Mouse (Mus musculus) splenic B cell, adult 2 months (primary cell): ENCODE measurements at regions not wholly inside any gene's neighbourhood (a gene's known extent, or its start where the extent isn't known, plus 50 kb on each side); places are given as distances from the start of the nearest gene placed in this dataset.

Source experiments
- DNase-seq: peaks from one replicate; pipeline ENCODE4 v3.0.0-alpha.2; 2011; ENCODE audit warnings: low read depth, low spot score
- H3K27me3 ChIP-seq: 2 replicates; pipeline ENCODE4 v1.6.1; 2012; ENCODE audit warnings: mild to moderate bottlenecking, low read length, moderate library complexity, mixed read lengths; ENCODE audit not compliant: control insufficient read depth, poor library complexity, insufficient read depth, severe bottlenecking
- H3K36me3 ChIP-seq: 2 replicates; pipeline ENCODE4 v1.6.1; 2012; ENCODE audit warnings: mild to moderate bottlenecking, low read length, moderate library complexity, mixed read lengths; ENCODE audit not compliant: control insufficient read depth, poor library complexity, insufficient read depth, severe bottlenecking

DNA sequence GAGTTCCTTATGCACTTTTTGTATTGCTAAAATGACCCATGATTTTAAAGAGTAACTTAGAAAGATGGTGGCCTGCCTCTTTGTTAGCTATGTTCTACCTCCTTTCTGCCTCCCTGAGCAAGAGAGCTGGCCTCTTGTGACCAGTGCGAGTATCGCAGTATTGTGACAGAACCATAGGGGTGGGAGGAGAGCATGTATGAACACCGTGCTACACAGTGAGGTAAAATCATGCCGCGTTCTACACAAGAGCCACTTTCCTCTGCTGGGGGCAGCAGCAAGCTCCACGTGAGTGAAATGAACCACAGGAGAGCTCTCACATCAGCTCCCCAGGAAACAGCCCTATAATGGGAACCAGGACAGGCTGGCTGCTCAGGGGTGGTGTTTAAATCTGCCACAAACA is 216.9 kb upstream of the Klf14 start:
- DNase-seq, result no peak
- no peaks in the 10 kb centered on the region for H3K27me3 ChIP-seq
- peaks cover 15% of the 10 kb centered on the region; the same call in 1 of the 2 replicates for H3K36me3 ChIP-seq

DNA sequence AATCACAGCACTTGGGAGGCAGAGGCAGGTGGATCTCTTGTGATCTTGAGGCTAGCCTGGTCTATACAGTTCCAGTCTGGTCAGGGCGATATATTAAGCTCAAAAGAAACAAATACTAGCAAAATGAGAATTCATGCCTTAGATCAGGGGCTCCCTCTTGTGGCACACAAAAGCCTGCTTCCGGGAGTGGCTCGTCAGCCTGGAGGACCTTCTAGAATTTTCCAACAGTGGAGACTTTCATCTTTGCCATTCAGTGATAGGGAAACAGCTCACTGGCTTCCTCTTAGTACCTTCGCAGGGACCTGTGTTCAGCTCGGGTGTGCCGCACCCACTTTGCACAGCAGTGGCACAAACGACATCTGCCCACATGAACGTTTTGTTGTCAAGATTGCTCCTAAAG is 217.5 kb upstream of the Klf14 start:
- peak; percentile 80 for DNase-seq
- no peaks in the 10 kb centered on the region for H3K27me3 ChIP-seq
- peaks cover 13% of the 10 kb centered on the region; the same call in 1 of the 2 replicates for H3K36me3 ChIP-seq

DNA sequence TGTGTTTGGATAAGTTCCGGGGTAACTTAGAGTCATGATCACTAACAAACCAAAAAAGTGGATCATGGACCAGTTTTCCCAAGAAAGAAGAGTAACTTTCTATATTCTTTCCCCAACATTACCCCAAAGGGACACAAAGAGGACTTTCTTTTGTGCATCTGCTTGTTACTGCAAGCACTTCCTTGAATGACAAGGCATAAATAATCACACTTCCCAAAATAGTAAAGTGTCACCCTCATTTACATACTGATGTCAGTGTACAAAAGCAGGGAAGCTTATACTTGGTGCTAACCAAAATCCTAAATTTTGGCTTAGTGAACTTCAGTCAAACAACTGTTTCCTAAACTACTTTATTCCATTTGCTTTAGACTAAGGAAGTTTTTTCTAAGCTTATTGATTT is 218.0 kb upstream of the Klf14 start:
- no peak for DNase-seq
- Histone ChIP-seq H3K27me3 (no peaks in the 10 kb centered on the region), H3K36me3 (peaks cover 13% of the 10 kb centered on the region; the same call in 1 of the 2 replicates)

DNA sequence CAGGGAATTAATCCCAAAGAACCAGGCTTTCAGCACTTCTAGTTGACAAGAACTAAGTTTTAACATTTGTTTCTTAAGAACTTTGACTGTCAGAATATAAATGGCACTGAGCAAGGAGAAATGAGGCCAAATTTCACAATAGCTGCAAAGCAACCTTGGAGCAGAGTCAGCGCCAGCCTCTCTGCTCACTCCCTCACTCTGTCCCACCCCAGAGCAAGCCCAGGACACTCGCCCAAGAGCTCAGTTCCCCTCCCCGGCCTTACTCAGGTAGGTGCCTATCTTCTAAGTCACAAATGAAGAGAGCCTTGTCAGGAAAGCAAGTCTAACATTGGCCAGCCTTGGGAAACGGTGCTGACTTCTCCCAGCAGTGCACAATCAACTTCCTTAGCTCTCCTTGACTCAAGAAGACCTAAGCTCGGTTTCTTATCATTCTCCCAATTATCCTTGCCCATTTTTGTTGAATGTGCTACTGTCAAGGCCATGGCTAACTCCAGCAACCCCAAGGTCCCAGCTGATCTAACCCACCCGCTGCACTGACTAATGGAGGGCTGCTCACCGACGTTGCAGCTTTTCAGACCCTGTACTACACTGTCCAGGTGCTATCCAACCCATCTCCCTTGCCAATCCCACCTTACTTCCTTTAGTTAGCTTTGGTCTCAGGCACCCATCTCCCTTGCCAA is 219.5 kb upstream of the Klf14 start:
- Histone ChIP-seq H3K36me3 (peaks cover 10% of the 10 kb centered on the region; the same call in 1 of the 2 replicates), H3K27me3 (no peaks in the 10 kb centered on the region)
- DNase-seq, result no peak

DNA sequence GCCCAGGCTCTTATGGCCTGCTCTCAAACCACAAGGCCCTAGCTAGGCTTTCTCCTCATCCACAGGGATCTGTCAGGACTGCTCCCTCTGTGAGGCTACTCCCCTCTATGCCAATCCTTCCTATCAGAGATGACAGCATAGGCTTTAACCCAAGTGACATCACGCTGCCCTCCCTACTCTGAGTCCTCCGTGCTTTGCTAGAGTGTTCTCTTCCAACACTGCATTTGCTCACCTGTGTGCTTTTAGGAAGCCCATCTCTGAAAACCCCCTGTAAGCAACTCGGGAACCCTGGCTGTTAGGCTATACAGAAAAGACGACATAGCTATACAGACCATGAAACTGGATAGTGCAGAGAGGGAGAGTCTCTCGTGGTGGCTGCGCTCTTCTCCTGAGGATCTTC is 216.3 kb upstream of the Mkln1 start:
- Histone ChIP-seq H3K36me3 (peaks cover 10% of the 10 kb centered on the region; the same call in 1 of the 2 replicates), H3K27me3 (no peaks in the 10 kb centered on the region)
- DNase-seq, result no peak

DNA sequence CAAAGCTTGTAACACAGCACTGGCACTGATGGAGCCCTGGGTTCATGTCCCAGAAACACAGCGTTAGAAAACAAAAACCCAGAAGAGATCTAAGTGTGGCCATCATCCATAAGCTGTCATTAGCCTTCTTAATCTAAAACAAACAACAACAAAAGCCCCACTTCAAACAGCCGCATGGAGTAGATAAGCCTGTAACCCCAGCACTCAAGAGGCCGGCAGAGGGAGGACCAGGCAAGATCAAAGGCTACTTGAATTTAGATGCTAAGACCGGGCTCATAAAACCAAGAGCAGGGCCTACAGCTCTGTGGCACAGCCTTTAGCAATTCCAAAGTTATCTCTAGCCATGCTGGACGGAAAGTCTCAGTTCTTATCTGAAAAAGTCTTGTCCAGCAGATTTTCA is 215.4 kb upstream of the Mkln1 start:
- DNase-seq, result no peak
- H3K36me3 ChIP-seq, result peaks cover 10% of the 10 kb centered on the region; the same call in 1 of the 2 replicates
- H3K27me3 ChIP-seq, result no peaks in the 10 kb centered on the region

DNA sequence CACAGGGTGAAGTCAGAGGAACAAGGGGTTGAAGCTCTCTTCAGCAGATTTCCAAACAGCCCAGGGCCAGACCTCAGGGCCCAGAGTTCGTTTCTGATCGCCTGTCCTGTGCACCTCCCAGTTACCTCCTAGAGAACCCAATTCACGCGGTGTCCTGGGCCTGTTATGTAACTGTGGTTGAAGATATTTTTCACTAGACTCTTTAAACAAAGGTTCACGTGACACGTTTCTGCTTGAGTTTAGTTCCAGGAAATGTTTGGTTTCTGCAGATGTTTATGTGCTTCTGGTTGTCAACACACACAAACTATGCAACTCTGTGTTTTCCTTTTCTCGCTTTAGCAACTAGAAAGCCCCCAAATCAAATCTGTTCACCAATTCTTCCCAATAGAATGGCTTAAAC is 214.0 kb upstream of the Mkln1 start:
- Histone ChIP-seq H3K36me3 (peaks cover 6% of the 10 kb centered on the region; the same call in 1 of the 2 replicates), H3K27me3 (no peaks in the 10 kb centered on the region)
- DNase-seq, result peak; percentile 30

DNA sequence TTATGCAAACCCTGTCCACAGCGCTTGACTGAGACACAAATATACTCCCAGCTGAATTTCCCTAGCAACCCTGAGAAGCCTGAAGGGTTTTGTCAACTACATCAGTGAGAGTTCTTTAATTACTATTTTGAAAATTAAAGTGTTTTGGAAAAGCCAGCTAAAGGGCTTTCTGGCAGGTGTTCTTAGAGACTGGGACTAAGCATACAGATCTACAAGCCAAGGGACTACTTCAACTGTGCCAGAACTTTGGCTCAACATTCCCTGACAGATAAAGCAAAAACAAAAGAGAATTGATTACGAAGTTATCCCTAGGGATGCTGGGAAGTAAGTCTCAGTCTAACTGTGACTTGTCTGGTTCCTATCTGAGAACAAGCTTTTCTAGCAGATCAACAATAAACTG is 213.4 kb upstream of the Mkln1 start:
- Histone ChIP-seq H3K36me3 (peaks cover 5% of the 10 kb centered on the region; the same call in 1 of the 2 replicates), H3K27me3 (no peaks in the 10 kb centered on the region)
- no peak for DNase-seq

DNA sequence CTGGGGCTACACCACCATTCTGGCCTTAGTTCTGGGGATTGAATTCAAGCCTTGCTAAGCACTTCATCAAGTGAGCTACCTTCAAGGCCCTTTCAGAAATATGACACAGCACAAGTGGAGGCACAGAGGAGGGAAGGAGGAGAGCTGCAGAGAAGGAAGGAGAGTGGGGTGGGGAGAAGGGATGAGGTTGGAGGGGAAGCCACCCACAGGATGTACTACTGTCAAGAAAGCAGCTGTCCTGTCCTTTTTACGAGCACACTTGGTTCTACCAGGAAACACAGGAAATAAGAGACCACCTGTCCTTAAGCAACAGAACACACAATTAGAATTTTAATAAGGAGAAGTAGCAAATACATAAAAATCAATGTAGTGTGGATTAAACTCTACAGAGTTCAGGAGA is 210.5 kb upstream of the Mkln1 start:
- no peaks in the 10 kb centered on the region for H3K36me3 ChIP-seq
- H3K27me3 ChIP-seq, result no peaks in the 10 kb centered on the region
- peak; percentile 24 for DNase-seq

DNA sequence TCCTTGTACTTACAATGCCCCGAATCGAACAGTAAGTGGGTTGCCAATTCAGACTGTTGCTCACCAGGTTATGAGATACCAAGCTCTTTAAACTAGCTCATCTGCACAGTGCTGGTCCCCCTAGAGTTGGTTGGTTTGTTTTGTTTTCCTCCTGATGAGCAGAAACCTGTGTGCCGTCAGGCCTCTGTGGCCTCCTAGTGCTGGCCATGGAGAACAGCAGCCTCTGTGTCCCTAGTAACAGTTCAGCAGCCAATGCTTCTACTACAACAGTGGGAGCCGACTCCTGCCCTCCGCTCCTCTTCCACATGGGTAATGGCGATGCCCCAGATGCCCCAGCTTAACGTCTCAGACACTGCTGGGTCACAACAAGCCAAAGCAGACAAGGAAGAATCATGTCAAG is 209.5 kb upstream of the Mkln1 start:
- peak; percentile 61 for DNase-seq
- no peaks in the 10 kb centered on the region for H3K36me3 ChIP-seq

DNA sequence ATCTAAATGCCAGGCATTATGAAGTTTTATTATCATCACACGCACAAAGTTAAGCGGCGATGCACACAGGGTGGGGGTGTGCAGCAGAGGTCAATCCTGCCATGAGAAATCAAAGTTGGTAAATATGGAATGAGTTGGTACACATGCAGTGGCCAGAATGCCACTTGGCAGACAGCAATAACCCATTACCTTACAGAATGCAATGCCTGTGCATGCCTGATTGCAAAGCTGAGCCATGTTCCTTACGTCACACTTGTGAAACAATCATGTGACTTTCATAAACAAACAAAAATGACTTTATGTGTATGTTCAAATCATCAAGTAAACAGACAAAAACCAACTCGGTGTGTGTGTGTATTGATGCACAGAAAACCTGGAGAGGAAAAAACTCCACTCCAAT is 208.5 kb upstream of the Mkln1 start:
- peak; percentile 19 for DNase-seq

More for the DNA sequence above, 209.5 kb upstream of the Mkln1 start:
- H3K27me3 ChIP-seq, result no peaks in the 10 kb centered on the region

DNA sequence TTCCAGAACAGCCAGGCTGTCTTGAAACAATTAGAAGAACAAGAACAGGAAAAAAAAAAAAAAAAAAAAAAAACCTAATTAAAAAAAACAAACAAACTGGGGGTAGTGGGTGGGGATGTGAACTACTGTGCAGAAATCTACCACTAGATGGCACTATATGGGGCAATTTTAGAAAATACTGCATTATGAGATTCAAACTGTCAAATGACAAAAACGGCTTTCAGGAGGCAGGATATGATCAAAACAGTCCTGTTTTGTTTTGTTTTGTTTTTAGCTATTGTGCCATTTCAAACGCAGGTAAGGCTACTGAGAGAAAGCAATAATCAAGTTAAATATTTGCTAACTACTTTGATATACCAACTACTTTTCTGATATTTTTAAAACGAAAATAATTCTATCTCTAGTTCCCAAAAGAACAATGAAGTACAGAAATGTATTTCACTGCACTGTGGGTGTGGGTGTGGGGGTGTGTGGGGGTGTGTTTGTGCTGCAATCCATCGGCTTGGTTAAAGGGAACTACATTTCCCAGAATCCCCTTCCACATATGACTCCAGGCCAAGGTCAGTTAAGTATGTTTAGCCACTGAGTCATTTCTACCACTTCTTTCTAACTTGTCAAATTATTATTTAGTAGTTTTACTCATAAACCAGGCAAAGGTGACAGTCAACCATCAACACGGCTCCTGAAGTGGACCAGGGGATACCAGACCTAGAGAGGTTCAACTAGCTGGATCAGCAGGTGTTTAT is 207.7 kb upstream of the Mkln1 start:
- DNase-seq, result peak; percentile 83
- H3K27me3 ChIP-seq, result no peaks in the 10 kb centered on the region
- no peaks in the 10 kb centered on the region for H3K36me3 ChIP-seq

More for the DNA sequence above, 208.5 kb upstream of the Mkln1 start:
- no peaks in the 10 kb centered on the region for H3K36me3 ChIP-seq
- H3K27me3 ChIP-seq, result no peaks in the 10 kb centered on the region

DNA sequence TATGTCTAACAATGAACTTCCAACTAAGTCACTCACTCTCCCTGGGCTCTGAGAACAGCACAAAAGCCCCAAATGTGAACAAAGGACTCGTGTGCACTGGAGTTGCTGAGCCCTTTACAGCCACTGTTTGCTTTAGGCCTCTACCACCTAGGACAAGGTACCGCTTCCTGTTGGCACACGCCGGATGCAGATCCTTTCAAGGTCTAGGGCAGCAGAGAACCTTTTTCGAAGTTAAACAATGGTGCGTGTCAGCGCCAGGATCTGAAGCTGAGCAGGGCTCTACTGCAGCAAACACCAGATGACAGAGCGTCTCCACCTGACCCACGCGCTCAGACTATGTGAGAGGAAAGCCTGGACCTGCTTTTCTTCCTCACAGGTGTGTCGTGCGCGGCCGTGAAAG is 207.0 kb upstream of the Mkln1 start:
- DNase-seq, result peak; percentile 34
- H3K27me3 ChIP-seq, result no peaks in the 10 kb centered on the region

DNA sequence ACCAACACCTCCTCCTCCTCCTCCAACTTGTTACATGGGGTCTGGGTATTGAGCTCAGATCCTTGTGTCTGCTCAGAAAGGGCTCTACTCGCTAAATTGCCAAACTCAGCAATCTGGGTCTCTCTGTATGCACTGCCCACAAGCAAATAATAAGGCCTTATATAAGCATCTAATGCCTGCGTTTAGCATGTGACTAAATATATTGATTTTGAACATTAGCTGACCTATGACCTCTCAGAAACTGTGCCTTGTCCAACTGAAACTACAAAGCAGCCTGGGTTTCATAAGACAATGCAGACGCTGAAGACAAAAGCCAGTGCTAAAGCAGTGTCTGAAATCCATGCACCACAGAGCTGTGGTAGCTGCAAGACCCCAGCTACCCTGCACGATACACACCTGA is 206.3 kb upstream of the Mkln1 start:
- peak; percentile 25 for DNase-seq

More for the DNA sequence above, 207.0 kb upstream of the Mkln1 start:
- no peaks in the 10 kb centered on the region for H3K36me3 ChIP-seq

DNA sequence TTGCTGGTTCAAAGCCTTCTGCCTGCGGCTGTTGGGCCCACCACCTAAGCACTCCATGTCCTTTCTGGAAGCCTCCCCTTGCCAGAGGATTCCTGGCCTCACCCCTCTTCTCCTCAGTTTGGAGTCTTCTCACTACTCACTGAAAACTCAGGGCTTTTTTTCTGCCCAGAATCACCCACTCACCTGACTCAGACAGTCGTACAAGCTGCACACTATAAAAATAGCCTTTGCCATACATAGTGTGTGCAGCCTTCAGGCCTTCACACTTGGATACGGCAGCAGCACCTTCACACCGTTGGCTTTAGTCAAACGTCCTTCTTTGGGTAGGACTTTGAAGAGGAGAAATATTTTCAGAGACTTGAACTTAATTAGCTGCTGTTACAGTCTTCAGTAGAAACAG is 205.3 kb upstream of the Mkln1 start:
- Histone ChIP-seq H3K27me3 (no peaks in the 10 kb centered on the region), H3K36me3 (no peaks in the 10 kb centered on the region)
- DNase-seq, result peak; percentile 13

More for the DNA sequence above, 206.3 kb upstream of the Mkln1 start:
- H3K36me3 ChIP-seq, result no peaks in the 10 kb centered on the region
- H3K27me3 ChIP-seq, result no peaks in the 10 kb centered on the region
